Mouse (Mus musculus) right cerebral cortex, postnatal 36 days (tissue): ENCODE measurements around the gene Lrriq1.

ENCODE experiments used
- DNase-seq, 2 experiments: peaks; one replicate each; pipeline ENCODE4 v3.0.0; 2022; ENCODE audit warnings: low spot score in 2 of 2, mixed read lengths in 1 of 2

Gene Lrriq1

DNA sequence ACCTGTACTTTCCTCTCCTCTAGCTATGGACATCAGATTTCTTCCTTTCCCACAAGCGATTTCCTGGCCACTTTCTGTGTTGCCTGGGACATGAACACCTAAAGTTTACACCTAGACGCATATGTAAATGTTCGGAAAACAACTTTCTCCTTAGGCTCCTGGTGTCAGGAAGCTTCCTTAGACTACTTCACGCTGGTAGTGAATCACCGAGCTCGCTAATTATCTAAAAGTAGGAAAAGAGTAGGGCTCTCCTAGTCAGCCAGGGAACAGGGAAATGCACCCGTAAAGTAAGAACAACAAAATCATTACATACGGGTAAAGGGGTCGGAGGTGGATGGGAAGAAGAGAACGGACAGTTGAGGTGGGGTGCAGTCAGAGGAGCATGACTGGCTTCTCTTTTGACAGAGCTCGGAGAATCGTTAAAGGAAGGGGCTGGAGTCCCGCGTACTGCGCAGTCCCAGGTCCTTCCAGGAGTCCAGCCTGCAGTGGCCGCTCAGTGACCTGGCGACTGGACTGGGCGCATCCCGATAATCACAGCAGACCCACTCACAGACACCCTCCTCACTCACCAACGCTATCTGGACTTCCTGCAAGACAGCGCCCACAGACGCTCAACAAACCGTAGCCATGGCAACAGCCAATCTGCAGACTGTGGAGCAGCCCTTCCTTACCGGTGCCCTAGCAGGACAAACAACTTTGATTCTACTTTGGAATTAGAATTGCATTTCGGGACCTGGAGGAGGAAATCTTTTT is at the start of gene Lrriq1:
Gene Lrriq1 (minus strand): TSS at position 616 of the 753 bp plus-strand sequence.
- DNase-seq: peak; percentile 83 to 88

DNA sequence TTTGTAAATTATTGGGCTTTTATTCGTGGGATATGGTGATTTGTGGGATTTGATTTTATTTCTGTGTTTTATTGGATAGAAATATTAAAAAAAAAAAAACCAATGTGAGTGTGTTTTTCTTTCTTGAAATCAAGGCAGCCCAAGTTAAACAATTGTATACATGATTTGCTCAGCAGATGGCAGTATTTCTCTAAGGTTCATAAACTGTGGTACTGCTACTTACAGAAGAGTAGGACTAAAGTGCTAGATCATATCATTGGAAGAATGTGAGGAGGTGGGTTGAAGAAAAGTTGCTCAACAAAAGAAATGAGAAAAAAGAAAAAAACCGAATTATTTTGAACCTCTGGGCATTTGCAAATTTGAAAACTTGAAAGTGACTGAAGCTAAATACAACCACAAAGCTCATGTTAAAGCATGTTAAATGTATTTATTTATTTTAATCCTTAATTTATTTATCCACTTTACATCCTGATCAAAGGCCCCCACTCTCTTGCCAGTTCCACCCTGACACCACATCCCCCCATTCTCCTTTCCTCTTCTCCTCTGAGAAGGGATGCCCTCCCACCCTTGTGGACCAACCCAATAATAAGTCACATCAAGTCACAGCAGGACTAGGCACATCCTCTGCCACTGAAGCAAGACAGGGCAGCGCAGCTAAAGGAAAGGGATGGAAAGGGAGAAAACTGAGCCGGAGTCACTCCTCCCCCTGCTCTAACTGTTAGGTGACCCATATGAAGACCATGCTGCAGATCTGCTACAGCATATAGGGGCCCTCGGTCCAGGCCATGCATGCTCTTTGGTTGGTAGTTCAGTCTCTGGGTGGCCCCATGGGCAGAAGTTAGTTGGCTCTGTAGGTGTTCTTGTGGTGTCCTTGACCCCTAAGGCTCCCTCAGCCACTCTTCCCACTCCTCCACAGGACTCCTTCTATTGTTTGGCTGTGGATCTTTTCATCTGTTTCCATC is 18.0 kb upstream of the Lrriq1 start:
- DNase-seq: no peak

DNA sequence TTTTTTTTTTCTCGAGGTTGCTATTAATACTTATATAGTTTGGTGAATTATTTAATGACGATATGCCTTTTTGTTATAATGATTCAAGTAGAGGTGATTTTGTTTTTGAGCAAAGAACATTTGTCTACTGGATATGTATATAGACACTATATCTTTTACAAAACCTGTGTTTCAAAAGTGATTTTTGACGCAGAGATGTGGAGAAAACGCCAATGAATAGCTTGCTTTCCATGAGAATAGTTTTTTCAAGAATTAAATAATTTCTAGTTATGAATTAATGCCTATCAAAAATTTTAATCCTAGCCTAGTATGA is 294 bp upstream of the Lrriq1 start:
- no peak for DNase-seq

DNA sequence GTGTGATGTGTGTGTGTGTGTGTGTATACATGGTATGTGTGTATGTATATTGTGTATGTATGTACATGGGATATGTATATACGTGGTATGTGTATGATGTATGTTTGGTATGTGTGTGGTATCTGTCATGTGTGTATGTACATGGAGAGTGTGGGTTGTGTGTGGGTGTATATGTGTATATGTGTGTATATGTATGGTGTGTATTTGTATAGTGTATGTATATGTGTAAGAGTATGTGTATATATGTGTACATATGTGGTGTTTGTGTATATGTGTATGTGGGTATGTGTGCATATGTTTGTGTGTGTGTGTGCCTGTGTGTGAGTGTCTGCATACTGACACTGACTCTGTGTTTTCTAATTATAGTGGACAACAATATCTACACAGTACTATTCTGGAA is 9.5 kb downstream of the Lrriq1 start:
- DNase-seq: no peak

DNA sequence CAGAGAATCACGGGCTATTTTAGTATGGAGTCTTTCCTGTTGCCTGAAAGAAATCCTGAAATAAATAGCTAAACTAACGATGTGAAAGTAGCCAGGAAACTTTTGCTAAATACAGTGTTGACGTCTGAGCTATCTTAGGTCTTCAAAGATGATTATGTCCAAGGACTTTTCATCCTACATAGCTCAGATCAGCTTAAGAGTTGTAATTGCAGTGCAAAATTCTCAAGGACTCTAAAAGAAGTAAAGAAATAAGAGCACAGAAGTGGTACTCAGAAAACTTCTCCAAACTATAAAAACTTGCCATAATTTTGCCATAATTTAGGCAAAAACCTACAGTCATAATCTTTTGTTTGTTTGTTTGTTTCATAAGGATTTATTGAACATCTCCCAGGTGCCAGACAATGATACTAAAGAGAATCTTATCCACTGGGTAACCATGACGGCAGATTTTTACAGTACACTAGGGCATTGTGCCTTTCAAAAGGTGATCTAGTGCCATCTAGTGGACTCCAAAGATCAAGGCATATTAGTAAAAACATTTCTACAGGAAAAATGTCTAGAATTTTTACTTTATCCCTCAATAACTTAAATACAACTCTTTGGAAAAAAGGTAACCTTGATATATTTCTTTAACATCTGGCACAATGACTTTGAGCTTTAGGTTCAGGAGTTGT is 41.3 kb downstream of the Lrriq1 start:
- no peak for DNase-seq

DNA sequence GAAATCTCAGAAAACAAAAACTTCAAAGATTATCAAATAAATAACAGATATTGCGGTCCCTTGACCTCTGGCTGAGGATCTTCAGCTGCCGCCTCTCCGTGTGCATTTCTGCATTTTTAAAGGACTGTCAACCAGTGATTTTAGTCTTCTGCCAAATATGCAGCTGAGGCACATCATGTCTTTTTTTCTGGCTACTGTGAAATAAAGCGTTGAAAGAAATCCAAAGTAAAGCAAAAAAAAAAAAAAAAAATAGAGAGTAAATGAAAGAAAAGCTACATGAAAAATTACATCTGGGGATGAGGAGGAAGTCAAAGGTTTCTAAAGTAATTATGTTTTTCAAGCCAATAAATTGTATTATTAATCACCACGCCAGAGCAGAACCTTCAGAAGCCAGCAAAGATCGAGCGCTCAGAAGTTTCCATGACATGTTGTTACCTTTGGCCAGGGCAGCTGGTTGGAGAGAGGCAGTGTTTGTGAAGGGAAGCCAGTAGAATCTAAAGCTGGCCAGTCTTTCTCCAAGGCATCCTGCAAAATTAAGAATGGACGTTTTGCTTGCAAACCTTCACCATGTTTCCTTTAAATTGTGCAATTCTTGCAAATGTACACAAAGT is 90.2 kb downstream of the Lrriq1 start:
- no peak for DNase-seq

DNA sequence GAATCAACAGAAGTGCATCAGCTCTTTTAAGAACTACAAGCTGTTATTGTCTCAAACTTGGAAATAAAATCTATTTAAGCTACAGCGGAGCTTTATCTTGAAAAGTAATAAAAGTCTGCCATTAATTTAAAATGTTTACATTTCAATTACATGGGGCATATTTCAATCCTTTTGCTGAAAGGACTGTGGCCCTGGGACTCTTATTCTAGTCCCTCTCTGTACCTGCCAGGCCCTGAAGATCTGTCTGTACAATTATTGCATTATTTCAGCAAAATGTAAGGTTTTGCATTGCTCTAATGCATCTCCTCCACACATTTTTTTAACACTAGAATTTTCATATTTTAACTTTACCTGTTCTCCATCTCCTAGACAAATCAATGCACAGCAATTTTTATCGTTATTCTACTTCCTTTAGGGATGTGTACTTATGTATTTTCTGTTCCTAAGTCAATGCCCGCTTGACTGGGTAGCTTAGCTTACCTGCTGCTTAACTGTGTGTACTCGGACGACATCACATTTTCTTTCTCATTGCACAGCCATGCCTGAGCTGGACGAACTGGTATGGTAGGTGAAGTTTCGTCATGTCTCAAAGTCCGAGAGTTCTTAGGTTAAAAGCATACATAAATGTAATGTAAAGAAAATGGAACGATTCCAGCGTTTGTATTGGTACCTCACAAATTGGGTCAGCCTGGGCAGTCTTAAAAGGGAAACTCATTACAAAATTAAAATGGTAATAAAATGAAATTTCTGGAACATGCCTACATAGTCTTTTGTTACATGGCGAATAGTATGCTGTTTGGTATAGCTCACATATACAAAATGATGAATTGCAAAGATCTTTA is 91.0 kb downstream of the Lrriq1 start:
- no peak for DNase-seq

DNA sequence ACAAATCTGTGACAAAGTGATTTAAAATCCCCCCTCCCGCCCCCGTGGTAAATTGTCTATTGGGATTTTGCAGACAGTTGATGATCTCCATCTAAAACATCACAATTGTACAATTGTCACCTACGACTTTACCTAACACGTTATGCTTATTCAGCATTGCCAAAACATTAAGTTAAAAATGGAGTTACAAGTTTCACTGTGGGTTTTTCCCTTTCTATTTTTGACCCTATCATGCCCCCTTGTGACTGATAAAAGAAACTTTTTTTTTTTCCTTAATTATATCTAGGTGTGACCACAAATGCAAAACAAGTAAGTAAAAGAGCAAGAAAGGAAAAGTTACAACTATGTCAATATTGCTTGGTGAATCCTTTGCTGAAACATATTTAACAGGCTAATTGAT is 93.6 kb downstream of the Lrriq1 start:
- DNase-seq: no peak

DNA sequence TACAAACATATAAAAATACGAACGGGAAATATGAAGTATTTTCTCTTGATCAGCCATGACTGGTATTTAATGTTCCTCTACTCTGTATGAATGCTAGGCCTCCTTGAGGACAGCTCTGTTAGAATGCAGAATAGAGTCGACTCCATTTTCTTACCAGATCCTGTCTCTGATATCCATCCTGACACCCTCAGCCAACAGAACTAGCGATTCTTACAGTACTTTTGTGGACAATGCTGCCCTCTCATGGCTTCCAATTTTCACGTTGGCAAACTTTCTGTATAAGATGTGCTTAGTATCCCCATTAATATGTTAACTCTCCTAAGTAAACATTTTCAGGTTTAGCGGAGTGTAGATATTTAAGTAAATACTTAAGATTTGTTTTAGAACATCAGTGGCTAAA is 94.6 kb downstream of the Lrriq1 start:
- no peak for DNase-seq

DNA sequence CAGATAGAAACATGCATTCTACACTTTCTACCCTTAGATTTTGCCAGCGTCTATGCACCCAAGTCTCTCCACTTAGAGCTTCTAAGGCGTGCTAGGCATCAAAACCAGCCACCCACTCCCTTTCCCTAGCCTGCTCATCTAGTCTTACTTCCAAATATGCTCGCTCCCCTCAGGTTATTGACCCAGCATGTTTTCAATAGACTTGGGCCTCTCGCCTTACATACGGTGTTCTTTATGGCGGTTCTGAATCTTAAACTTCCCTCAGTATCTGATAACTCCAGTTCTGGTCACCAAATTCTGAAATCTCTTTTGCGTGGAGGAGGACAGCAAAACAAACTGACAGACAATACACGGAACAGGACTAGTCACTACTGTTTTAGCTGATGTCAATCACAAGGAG is 95.5 kb downstream of the Lrriq1 start:
- DNase-seq: no peak

DNA sequence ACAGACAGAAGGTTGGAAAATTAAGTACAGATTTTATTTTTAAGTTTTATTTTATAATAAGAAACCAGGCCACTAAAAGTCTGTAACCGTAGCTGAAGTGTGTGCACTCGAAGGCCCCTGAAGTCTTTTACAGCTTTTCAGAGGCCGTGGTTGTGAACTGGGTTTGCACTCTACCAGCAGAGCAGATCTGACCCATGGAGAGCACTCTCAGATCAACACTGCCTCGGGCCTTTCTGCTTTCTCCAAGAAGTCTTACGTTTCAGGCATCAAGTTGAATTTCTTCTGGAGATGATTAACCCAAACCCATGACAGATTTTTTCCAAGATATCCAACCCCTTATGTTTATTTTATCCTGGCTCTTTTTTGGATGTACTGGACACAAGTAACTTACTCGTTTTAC is 121.5 kb downstream of the Lrriq1 start:
- no peak for DNase-seq

DNA sequence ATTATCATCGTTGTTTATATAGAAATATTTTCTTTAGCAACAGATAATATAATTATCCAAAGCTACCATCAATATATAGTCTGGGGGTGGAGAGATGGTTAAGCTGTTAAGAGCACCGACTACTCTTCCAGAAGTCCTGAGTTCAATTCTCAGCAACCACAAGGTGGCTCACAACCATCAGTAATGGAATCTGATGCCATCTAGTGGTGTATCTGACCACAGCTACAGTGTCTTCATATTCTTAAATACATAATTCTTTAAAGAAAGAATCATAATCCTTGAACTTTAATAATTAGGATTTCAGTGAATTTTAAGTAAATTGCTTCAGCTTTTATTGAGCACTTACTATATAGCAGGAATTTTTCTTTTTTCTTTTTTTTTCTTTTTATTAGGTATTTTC is 128.0 kb downstream of the Lrriq1 start:
- no peak for DNase-seq

DNA sequence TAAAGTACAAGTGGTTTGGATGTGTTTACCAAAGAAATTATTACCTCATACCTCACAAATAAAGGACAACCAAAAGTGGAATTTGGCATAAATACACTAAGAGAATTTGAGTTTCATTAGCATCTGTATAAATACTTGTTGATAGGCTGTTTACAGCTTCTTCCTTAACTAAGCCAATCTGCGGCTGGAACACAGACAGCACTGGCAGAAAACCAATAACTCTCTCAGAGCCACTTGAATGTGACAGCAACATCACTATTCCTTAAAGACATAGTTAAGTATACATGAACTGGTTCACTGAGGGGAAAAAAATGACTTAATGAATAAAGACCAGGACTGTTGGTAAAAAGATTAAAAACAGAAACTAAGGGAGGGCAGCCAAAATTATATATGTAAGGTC is 150.0 kb downstream of the Lrriq1 start:
- DNase-seq: no peak

DNA sequence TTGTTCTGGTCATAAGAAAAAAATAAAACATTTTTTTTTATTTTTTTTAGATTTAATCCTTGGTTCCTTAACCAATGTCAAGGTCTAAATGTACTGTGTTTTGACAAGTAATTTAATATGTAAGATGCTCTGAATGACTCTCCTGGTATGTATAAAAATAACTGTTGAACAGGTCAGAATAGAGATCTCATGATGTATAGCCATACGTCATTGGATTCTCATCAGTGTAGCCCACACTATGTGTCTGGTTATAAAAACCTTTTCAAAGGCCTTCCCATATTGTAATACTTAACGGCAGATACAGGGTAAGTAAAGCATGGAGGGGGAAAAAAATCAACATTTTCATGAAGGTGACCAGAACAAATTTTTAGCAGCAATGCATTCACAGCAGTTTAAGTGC is 186.5 kb downstream of the Lrriq1 start:
- no peak for DNase-seq

DNA sequence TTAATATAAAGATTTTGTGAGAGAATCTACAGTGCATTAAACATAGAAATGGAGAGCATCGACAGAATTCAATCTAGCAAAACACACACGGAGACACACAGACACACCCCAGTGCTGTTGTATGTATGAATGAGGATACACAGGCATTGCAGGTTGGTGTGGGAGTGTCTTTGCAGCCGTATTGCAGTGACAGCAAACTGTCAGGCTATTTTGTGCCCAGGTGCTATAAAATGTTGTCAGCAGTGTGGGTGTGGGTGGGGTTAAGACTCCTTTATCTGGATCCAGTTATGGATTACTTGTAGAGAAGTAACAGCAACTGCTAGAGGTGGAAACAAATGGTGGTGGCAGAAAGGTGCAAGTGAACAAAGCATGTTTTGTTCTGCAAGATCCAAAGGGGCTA is 189.5 kb downstream of the Lrriq1 start:
- DNase-seq: no peak

DNA sequence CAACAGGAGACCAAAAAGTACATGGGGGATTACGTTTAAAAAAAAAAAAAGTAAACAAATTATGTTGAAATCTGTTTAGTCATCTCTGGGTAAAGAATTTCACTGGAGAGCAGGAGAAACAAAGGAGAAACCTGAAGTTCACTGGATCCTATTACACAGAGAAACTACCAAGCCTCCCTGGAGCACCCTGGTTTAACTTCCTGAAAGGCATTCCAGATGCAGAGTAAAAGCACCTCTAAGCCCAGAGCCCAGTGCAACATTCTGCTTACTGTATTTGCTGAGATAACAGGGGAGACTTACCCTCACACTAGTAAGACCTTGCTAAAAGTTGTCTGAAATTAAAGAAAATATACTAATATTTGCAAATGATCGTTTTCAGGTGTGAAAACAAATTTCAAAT is 191.1 kb downstream of the Lrriq1 start:
- no peak for DNase-seq

DNA sequence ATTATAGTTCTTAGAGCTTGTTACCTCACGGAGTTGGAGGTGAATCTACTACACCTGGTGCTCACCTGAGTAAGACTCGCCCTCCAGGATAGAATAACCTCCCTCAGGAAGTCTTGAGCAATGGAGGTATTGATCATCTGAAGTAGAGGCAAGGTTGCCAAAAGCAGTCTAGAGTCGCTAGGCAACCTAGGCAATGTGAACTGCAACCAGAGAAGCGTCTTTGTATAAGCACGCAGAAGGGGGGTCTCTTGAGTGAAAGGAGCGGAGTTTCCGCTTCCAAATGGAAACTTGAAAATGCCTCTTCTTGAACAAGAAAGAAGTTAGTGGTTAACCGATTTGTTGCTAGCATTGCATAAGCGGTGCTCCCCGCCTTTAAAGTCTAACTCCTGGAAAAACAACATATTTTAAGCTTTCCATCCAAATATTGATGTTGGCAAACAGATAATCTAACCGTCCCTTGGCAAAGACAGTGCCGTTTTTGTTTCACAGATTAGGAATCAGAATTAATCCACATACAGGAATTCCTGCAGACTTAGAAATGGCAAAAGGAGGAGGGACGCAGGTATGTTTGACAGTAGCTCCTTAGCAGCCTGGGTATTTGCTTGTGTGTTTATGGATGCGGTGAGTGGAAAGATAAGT is 201.0 kb downstream of the Lrriq1 start:
- DNase-seq: no peak

DNA sequence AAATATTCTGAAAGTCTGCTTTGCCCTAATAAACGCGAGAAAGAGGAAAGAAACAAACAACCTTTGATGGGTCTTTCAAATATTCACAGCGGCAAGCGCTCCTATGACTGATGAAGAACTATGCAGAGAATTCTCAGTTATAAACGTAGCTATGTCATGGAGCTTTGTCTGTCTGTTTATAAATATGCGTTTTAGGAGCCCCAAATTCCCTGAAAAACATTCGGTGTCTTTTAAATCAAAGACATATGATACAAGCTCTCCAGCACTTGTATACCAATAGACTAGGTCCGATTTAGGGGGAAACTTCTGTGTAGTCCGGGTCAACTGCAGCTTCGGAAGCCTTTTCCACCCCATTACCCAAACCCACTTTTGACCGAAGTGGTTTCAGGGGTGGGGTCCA is 205.2 kb downstream of the Lrriq1 start:
- no peak for DNase-seq

DNA sequence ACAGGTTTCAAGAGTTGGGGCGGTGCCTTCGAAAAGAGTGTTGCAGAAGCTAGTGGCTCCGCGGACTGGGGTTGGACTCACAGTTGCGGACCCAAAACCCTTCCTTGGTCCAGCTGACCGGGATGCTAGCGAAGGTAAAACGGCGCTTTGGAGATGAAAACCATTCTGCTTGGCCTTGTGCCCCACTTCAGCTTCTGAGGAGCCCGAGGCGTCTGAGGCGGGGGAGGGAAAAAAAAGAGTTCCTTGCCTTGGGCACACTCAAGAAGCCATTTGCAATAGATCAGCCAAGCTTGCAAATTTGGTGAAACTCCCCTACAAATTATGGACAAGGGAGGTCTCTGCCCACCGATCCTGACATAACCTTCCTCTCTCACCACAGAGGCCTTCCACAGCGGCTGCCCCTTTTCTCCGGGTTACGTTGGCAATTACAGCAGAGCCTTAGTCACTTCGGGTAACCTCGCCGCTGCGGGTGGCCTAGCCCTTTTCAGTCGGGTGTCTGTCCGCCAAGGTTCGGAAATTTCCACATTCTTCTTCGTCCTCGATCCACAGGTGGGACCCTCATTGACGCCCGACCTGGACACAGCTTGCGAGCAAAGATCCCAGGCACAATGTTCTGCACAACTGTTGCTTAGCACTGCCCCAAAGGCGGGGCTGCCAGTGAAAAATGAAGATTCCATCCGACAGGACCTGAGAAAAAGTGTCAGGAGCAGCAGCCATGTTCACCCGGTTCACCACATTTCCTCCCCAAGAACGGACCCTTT is 206.2 kb downstream of the Lrriq1 start, which contains the start of gene Alx1:
Gene Alx1 (minus strand): TSS at position 486 of the 761 bp plus-strand sequence.
- no peak for DNase-seq
